Mouse (Mus musculus) erythroid progenitor cell, adult 5-6 weeks (primary cell): ENCODE measurements around the gene Prkca. TPM values are rescaled to one million over a fixed set of nuclear protein-coding genes. Genes with fewer than 3 reads are reported as not detected.

Experiments
- ATAC-seq: replicated peaks from 2 replicates; pipeline ENCODE4 v1.8.0; 2016; ENCODE audit warnings: moderate number of reproducible peaks, mild to moderate bottlenecking, moderate TSS enrichment, inconsistent platforms; ENCODE audit not compliant: poor library complexity, low FRiP score, severe bottlenecking
- total RNA-seq, 2 experiments: library from RNA; stranded (forward) in 1 of 2; stranded (reverse) in 1 of 2; fragments of 150-400 nt in 1 of 2; fragments of 186-747, 209-891 nt in 1 of 2; gene quantifications; 2 replicates each; pipeline versions ENCODE4 v1.2.3 to v1.2.4; 2015 to 2017; ENCODE audit warnings: low replicate concordance in 2 of 2

Gene Prkca
- total RNA-seq, 2 experiments from 2014 or later = 0.30 to 14.3 TPM

- no peak for ATAC-seq
Observed at GRCm38 (mm10) chr11:107989241-107989640, 354.5 kb downstream of the Prkca start.

- no peak for ATAC-seq
Observed at GRCm38 (mm10) chr11:107985941-107986340, 357.8 kb downstream of the Prkca start.

DNA sequence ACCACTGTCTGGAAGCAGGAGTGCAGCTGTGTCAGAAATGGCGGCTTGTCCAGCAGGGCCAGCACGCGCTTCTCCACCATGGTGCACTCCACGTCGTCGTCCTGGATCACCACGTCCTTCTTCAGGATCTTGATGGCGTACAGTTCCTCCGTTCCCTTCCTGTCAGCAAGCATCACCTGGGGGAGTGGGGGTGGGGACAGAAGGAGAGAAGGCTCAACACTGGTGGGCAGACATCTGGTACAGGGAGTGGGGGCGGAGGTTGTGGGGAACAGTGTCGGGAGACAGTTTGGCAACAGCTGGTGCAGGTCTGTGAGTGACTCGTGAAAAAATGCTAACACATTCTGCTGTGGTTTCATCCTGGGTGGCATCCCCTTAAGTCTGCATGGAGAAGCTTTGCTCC lies 359.8 kb downstream of the Prkca start:
- ATAC-seq = no peak

DNA sequence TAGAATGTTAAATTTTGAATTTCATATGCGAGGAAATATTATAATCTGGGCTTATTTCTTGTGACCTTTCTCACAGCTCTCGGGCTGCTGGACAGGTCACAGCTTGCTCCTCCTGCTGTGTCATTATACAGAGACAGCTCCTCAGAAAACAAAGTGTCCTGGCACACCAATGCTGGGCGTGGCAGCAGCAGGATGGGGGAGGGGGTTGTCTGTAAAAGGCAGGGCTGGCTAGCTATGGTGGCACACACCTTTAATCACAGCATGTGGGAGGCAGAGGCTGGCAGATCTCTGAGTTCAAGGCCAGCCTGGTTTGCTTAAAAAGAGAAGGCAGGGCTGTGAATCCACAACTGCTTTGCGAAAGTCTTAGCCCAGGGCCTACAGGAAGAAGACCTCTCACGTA lies 360.5 kb downstream of the Prkca start:
- no peak for ATAC-seq

DNA sequence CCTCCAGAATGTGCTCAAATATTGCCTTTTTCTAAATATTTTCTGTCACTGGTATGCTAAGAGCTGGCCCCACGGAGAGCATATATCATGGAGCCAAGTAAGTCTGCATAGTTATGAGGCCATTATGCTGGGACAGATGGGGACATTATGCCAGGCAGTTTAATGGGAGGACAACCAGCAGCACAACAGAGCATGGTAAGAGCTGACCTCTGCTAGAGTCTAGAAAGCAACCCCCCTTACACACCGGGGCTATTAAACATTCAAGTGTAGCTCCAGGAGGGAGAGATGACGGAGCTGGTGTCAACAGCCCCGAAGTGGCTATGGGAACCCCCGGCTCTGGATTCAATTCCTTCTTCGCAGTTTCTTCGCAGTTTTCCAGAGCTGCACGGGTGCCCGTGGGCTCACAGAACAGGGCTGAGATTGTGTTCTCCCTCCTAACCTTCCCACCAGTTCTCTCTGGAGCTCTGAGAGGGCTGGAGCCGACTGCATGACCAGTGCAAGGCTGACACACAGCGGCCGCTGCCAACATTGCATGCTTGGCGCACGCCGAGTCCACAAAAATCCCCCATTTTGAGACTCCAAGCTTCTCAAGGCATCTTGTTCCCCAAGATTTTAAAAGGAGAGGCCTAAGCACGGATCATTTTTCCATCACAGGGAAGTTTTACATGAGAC lies 361.4 kb downstream of the Prkca start:
- no peak for ATAC-seq

GRCm38 (mm10) chr11:107979497-107980174 lies 364.1 kb downstream of the Prkca start:
- ATAC-seq = no peak

DNA sequence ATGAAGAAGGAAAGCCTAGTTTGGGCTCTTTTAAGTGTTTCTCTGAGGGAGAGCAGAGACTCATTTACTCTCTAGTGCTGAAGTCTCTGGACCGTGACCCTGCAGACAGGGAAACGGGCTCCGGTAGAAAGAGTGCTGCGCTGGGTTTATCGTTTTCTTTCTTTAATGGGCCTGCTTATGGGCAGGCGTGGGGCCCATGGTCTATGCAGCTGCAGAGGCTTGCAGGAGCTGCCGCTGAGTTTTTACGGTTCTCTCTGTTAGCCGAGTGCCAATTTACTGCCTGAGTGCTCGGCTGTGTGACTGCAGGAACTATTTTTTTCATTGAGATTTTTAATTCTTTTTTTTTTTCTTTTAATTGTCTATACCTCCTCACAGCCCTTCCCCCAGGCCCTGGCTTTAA lies 373.8 kb downstream of the Prkca start:
- no peak for ATAC-seq

- ATAC-seq = no peak
Observed at GRCm38 (mm10) chr11:107968147-107968546, 375.6 kb downstream of the Prkca start.

DNA sequence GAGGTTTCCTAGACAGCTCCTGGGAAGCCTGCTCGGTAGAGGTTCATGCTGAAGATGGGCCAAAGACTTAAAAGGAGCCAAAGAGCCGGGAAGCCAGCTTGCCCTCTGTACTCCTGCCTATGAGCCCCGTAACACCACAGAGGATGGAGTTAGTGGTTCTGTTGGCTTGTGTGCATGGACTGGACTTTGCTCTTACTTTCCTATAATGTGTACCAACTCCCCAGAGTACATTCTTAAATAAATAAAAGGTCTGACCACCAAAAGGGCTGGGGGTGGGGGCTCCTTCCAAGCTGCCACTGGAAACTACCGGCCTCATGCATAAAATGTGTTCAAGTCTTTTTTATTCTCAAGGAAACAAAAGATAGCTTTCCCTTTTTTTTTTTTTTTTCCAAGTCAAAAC lies 377.5 kb downstream of the Prkca start:
- no peak for ATAC-seq

GRCm38 (mm10) chr11:107965449-107965848 lies 378.3 kb downstream of the Prkca start:
- ATAC-seq = no peak

DNA sequence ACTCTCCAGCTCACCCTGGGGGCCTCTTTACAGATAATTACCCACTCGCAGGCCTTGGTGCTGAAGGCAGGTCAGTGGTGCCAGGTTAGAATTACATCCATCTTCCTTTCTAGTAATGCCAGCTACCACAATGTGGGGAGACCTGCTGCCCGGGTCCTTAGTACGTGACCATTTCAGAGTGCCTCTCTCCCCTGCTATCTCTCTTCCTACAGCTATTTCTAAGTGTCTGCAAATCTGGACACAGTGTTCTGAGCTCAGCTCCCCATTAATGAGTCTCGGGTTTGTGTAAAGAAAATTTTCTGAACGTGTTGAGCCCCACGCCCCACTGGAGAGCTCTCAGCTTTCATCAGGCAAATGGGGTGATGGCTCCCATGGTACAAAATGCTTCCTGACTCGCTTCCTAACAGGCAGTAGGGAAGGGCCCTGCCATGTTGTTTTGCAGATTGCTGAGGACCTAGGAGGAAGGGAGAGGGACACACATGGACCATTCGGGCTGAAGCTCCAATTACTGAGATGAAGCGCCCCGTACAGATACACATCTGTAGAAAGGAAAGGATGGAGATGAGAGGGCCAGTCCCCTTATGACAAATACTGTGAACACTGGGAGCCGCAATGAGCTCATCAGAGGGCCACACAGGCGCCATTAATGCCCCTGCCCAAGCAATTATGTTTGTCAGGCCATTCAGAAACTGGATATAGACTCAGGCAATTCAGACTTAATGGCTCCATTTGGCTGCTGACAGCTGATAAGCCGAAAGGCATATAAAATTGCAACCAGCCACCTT lies 386.0 kb downstream of the Prkca start:
- ATAC-seq = no peak

DNA sequence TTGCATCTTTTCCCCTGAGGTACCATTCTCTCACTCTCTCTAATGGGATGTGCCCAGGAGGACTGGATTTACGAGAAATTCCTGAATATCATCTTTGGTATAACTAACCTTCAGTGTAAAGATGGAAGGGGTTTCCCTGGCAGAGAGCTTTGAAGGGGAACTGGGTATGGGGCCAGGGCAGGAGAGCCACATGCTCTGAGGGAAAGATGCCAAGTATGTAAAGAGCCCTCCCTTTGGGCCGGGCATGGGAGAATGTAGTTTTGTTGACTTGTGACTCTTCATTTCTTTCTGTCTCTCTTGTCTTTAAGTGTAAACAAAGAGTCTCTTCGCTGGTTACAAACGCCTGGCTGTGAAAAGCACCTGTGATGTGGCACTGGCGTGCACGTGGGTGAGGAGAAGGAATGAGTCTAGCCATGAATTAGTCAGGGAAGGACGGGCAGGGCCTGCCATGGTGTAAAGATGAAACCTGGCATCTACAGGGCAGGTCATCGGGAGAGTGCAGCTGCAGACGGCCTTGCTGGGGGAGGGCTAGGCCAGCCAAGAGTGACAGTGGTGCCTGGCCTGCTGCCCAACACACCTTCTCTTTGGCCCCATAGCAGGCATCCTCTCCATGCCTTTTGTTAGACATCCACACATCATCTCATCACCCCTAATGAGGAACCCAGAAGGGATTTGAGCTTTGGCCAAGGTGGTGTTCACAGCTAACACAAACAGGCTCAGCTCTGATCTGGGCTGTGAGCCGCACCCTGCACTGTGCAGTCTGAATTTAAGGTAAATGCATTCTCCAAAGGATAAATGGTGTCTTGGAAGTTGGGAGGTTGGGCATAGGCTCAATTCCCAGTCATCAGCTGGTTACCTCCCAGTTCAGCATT lies 388.3 kb downstream of the Prkca start:
- no peak for ATAC-seq

DNA sequence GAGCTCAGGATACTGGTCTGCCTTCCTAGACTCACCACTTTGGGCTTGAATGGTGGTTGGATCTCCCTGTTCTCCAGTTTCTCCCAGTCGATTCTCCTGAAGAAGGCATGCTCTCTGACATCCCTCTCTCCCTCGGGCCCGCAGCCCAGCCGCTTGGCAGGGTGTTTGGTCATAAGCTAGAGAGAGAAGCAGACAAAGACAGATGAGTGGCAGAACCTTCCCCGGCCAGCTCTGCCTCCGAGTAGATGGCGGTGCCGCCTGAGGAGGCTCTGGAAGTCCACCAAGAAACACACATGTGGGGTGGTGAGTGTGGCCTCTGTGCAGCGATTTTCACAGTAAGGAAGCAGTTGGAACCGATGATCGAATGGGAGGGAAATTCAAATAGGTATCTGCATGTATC lies 392.3 kb downstream of the Prkca start:
- ATAC-seq = no peak

- no peak for ATAC-seq
Observed at GRCm38 (mm10) chr11:107950658-107951057, 393.1 kb downstream of the Prkca start.

DNA sequence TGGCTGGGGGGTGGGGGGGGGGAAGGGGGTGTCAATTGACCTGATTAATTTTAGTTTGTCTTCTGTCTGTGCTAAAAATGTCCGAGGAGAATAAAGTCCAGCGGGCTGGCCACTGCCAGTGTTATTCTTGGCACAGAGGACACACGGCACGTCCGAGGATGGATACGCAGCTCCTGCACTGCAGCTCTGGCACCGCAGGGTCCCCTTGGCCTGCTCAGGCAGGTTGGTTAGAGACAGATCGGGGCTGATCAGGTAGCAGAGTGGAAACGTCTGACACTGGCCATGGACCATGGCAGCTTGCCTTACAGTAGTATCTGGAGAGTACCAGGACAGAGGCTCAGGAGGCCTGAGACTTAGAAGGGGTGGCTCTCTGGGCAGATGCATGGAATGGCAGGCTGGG lies 393.5 kb downstream of the Prkca start:
- no peak for ATAC-seq

GRCm38 (mm10) chr11:107947951-107948350 lies 395.8 kb downstream of the Prkca start:
- no peak for ATAC-seq

- ATAC-seq = no peak
Observed at GRCm38 (mm10) chr11:107946823-107947222, 396.9 kb downstream of the Prkca start.

- no peak for ATAC-seq
Observed at GRCm38 (mm10) chr11:107936929-107937328, 406.8 kb downstream of the Prkca start.

DNA sequence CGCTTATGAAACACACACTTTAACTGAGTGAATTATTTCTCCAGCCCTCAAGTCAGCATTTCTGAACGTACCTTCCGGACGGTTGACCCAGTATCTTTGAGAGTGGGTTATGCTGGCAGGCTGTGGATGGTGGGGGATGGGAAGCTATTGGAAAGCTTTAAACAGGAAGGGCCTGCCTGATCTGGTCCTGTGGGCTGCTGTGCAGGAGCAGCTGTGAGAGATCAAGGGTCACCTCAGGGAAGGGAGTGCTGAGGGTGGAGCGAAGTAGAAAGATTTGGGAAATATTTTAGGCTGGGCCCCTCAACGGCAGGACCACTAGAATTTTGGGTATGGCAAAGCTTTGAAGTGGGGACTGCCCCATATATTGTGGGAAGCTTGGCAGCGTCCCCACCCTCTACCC lies 412.0 kb downstream of the Prkca start:
- no peak for ATAC-seq

GRCm38 (mm10) chr11:107931288-107931687 lies 412.4 kb downstream of the Prkca start:
- no peak for ATAC-seq
